8 mouse cellular contexts compared by ENCODE assay signal in the genomic region with DNA sequence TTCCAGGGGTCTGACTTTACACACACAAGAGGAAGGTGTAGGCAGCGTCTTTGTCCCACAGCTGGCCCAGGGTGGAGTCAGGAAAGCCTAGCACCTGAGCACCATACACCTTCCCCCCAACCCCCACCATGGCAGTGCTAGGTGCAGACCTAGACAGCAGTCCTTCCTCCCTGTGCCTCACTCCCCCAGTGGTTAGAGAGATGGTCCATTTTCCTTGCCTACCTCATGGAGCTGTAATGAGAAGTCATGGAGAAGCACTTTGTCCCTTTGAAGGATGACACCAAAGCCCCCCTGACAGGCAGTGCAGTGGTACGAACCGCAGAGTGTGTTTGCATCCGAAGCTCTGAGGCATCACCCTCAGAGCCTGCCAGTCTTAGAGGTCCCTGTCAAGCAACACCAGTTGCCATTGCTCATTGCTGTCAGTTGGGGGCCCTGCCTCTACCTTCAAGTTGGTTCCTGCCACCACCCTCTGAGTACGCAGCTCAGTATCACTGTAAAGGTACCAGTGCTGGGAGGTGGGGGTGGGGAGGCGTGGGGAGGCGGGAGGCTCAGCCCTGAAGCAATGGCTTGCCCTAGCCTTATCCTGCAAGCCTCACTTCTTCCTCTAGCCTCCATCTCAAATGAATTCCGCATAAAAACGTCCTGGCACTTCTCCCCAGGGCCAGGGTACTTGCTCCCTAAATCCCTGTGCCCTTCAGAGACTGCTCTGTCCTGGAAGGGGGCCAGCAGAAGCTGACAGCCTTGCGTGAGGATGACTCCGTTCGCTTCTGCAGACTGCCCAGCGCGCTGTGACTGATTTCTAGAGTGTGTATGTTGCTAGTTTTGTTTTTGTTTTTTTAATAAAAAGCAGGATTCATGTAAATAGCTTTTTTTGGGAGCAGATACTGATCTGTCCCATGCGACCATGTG. TPM values are rescaled to one million over a fixed set of nuclear protein-coding genes. Genes with fewer than 3 reads are reported as not detected.
DNase-seq lines count a peak whose midpoint lies in the region; ATAC-seq and TF ChIP-seq lines count a peak whose summit lies in the region.

No protein-coding gene starts in this region.

- H3K27ac ChIP-seq in kidney, adult 2 months (ENCODE audit: insufficient read depth, low read depth, low read length), result no peak overlapping the region
- H3K27ac ChIP-seq in heart, embryonic 16.5 days (ENCODE audit: low read length), result peak overlapping the region; percentile 90
- peak overlapping the region; percentile 40 for H3K27ac ChIP-seq in limb, embryonic 14.5 days (replicated peaks; ENCODE audit: low read depth, low read length)
- peak overlapping the region; percentile 11; the same call in 1 of the 2 replicates for H3K27ac ChIP-seq in neural tube, embryonic 11.5 days (ENCODE audit: low read depth, low read length)

- peak; percentile 34 for ATAC-seq in heart, embryonic 16.5 days (replicated peaks; ENCODE audit: extremely low read depth, insufficient read depth, low FRiP score)
- ATAC-seq in limb, embryonic 14.5 days (ENCODE audit: low FRiP score, low read depth), result peak; percentile 21
- ATAC-seq in neural tube, embryonic 11.5 days (ENCODE audit: insufficient read depth, low FRiP score, low TSS enrichment), result peak; percentile 28

- peaks cover 9% of the 10 kb centered on the region for H3K4me1 ChIP-seq in kidney, adult 2 months (ENCODE audit: control insufficient read depth, insufficient read depth, low read length)
- H3K4me1 ChIP-seq in heart, embryonic 16.5 days (ENCODE audit: control insufficient read depth, insufficient read depth, low read length), result peaks cover 17% of the 10 kb centered on the region
- H3K4me1 ChIP-seq in limb, embryonic 14.5 days (ENCODE audit: control insufficient read depth, insufficient read depth, low read length), result peaks cover 15% of the 10 kb centered on the region; the same call in 1 of the 2 replicates
- H3K4me1 ChIP-seq in neural tube, embryonic 11.5 days (ENCODE audit: control insufficient read depth, insufficient read depth, low read length), result peaks cover 9% of the 10 kb centered on the region

- 11% methylated on average over 15 of the region's 15 CpGs for WGBS in kidney, adult 2 months
- WGBS in heart, embryonic 16.5 days, result 8% methylated on average over 15 of the region's 15 CpGs
- 15% methylated on average over 15 of the region's 15 CpGs for WGBS in limb, embryonic 14.5 days
- WGBS in neural tube, embryonic 11.5 days, result 11% methylated on average over 15 of the region's 15 CpGs

- no peaks in the 10 kb centered on the region for H3K36me3 ChIP-seq in kidney, adult 2 months (ENCODE audit: control insufficient read depth, insufficient read depth, low read length)
- peaks cover 13% of the 10 kb centered on the region for H3K36me3 ChIP-seq in heart, embryonic 16.5 days (ENCODE audit: control insufficient read depth, insufficient read depth)
- H3K36me3 ChIP-seq in limb, embryonic 14.5 days (ENCODE audit: control insufficient read depth, insufficient read depth, low read length), result peaks cover 29% of the 10 kb centered on the region
- peaks cover 3% of the 10 kb centered on the region for H3K36me3 ChIP-seq in neural tube, embryonic 11.5 days (ENCODE audit: control insufficient read depth, insufficient read depth, low read length)

- TF ChIP-seq POLR2A in kidney, adult 2 months (IDR thresholded peaks at IDR 0.05; ENCODE audit: low read depth, low read length), result no peak
- TF ChIP-seq POLR2A in limb, embryonic 14.5 days (IDR thresholded peaks at IDR 0.05; ENCODE audit: borderline replicate concordance, extremely low read depth, insufficient read depth, insufficient read length), result no peak

- H3K9me3 ChIP-seq in heart, embryonic 16.5 days (replicated peaks; ENCODE audit: control insufficient read depth, low read length), result no peaks in the 10 kb centered on the region
- H3K9me3 ChIP-seq in limb, embryonic 14.5 days (ENCODE audit: control insufficient read depth, low read length), result no peaks in the 10 kb centered on the region
- no peaks in the 10 kb centered on the region for H3K9me3 ChIP-seq in neural tube, embryonic 11.5 days (ENCODE audit: control insufficient read depth, low read length)

- H3K4me2 ChIP-seq in heart, embryonic 16.5 days (ENCODE audit: low read depth, low read length), result peak overlapping the region; percentile 69
- peak overlapping the region; percentile 89 for H3K4me2 ChIP-seq in limb, embryonic 14.5 days (replicated peaks; ENCODE audit: low read depth, low read length, severe bottlenecking)
- peak overlapping the region; percentile 94 for H3K4me2 ChIP-seq in neural tube, embryonic 11.5 days (ENCODE audit: low read depth)

- peak overlapping the region; percentile 76 for H3K9ac ChIP-seq in heart, embryonic 16.5 days (ENCODE audit: low read length)
- peak overlapping the region; percentile 45 for H3K9ac ChIP-seq in limb, embryonic 14.5 days (ENCODE audit: low read depth, low read length, severe bottlenecking)
- peak overlapping the region; percentile 73 for H3K9ac ChIP-seq in neural tube, embryonic 11.5 days (ENCODE audit: low read length)

- no peaks in the 10 kb centered on the region for H3K27me3 ChIP-seq in kidney, adult 2 months (replicated peaks; ENCODE audit: control insufficient read depth, insufficient read depth, low read length)
- H3K27me3 ChIP-seq in heart, embryonic 16.5 days (ENCODE audit: control insufficient read depth, insufficient read depth, low read length), result no peaks in the 10 kb centered on the region
- H3K27me3 ChIP-seq in limb, embryonic 14.5 days (ENCODE audit: control insufficient read depth, insufficient read depth, low read length), result no peaks in the 10 kb centered on the region
- no peaks in the 10 kb centered on the region for H3K27me3 ChIP-seq in neural tube, embryonic 11.5 days (ENCODE audit: control insufficient read depth, insufficient read depth, low read length)

- H3K4me3 ChIP-seq in kidney, adult 2 months (ENCODE audit: insufficient read depth, low read depth, low read length), result peak overlapping the region; percentile 11
- peak overlapping the region; percentile 50 for H3K4me3 ChIP-seq in heart, embryonic 16.5 days (ENCODE audit: low read length)
- H3K4me3 ChIP-seq in limb, embryonic 14.5 days (replicated peaks; ENCODE audit: low read length), result peak overlapping the region; percentile 46
- H3K4me3 ChIP-seq in neural tube, embryonic 11.5 days (ENCODE audit: low read depth, low read length), result peak overlapping the region; percentile 46

- TF ChIP-seq CTCF in kidney, adult 2 months (conservative IDR thresholded peaks at IDR 0.05; ENCODE audit: insufficient read depth, insufficient read length, low read depth, low read length), result 0 out of 2 replicates have a peak, but pooled peaks have one; percentile 16

- DNase-seq in kidney, adult 2 months, result peak; percentile 12
- DNase-seq in kidney, adult 11 months, result no peak
- DNase-seq in ES-CJ7 (ENCODE audit: low read depth, low spot score) (peak; percentile 77), adipocyte (ENCODE audit: low spot score) (no peak)
- DNase-seq in cerebellum, adult 9-11 months, result peak; percentile 80
- DNase-seq in limb, embryonic 14.5 days (ENCODE audit: low spot score), result no peak
- DNase-seq in neural tube, embryonic 11.5 days (ENCODE audit: low spot score), result no peak

RNA-seq across cellular contexts. Expression of a gene that starts 0.6 kb away (rescaled TPM):
- polyA plus RNA-seq in kidney, adult 2 months (2012; rRNA removed), result 0.16 and 0.46 TPM in 2 replicates
- polyA plus RNA-seq in heart, embryonic 16.5 days (2015; fragmentation: Nextera tagmentation; extraction: Ambion mirVana), result not detected in 2 replicates
- 0.13 and 0.28 TPM in 2 replicates for polyA plus RNA-seq in limb, embryonic 14.5 days (2012; rRNA removed)
- polyA plus RNA-seq in limb, embryonic 14.5 days (2014; fragmentation: Nextera tagmentation; extraction: Ambion mirVana), result not detected in 2 replicates
- polyA plus RNA-seq in neural tube, embryonic 11.5 days (2014; fragmentation: Nextera tagmentation; extraction: Ambion mirVana), result not detected in 2 replicates

RNA-seq across cellular contexts. Expression of a gene that starts 24.4 kb away (rescaled TPM):
- polyA plus RNA-seq in kidney, adult 2 months (2012; rRNA removed), result 39.0 and 44.4 TPM in 2 replicates
- 10.8 and 12.1 TPM in 2 replicates for polyA plus RNA-seq in heart, embryonic 16.5 days (2015; fragmentation: Nextera tagmentation; extraction: Ambion mirVana)
- polyA plus RNA-seq in limb, embryonic 14.5 days (2012; rRNA removed), result 126 and 161 TPM in 2 replicates
- 21.1 and 25.0 TPM in 2 replicates for polyA plus RNA-seq in limb, embryonic 14.5 days (2014; fragmentation: Nextera tagmentation; extraction: Ambion mirVana)
- 21.5 and 21.9 TPM in 2 replicates for polyA plus RNA-seq in neural tube, embryonic 11.5 days (2014; fragmentation: Nextera tagmentation; extraction: Ambion mirVana)

RNA-seq across cellular contexts. Expression of a gene that starts 59.4 kb away (rescaled TPM):
- 42.4 and 47.8 TPM in 2 replicates for polyA plus RNA-seq in kidney, adult 2 months (2012; rRNA removed)
- 7.0 and 8.2 TPM in 2 replicates for polyA plus RNA-seq in heart, embryonic 16.5 days (2015; fragmentation: Nextera tagmentation; extraction: Ambion mirVana)
- 55.0 and 62.3 TPM in 2 replicates for polyA plus RNA-seq in limb, embryonic 14.5 days (2012; rRNA removed)
- polyA plus RNA-seq in limb, embryonic 14.5 days (2014; fragmentation: Nextera tagmentation; extraction: Ambion mirVana), result 16.3 and 16.5 TPM in 2 replicates
- 22.1 and 25.1 TPM in 2 replicates for polyA plus RNA-seq in neural tube, embryonic 11.5 days (2014; fragmentation: Nextera tagmentation; extraction: Ambion mirVana)

Comparison
In these comparisons a context has a peak if more than half of its experiments do, and no peak if none do; other contexts are left out.
1. DNase-seq: peak in kidney, adult 2 months (single experiment), ES-CJ7 (single experiment) and cerebellum, adult 9-11 months (single experiment); none in kidney, adult 11 months (single experiment), limb, embryonic 14.5 days (single experiment), neural tube, embryonic 11.5 days (single experiment) and adipocyte (single experiment).
2. Peak in every context shown above with its lines, with median percentiles within 50 percentile points of each other: H3K4me3 ChIP-seq, ATAC-seq, H3K4me2 ChIP-seq and H3K9ac ChIP-seq.